Mouse (Mus musculus) mammary gland, adult 2 months (tissue): ENCODE results near the gene Lck. TPM values are rescaled to one million over a fixed set of nuclear protein-coding genes. Genes with fewer than 3 reads are reported as not detected.

Experiments used
- polyA plus RNA-seq: library from polyadenylated mRNA; depleted of rRNA; stranded (reverse); fragments of >200 nt; gene quantifications from 2 replicates; pipeline ENCODE4 v1.2.3, GENCODE M21; 2012; ENCODE audit warnings: low replicate concordance; rRNA removed

Lck gene
- 83.2 and 90.2 TPM in 2 replicates for polyA plus RNA-seq

GRCm38 (mm10) chr4:129573430-129573829 is at the start of gene Lck:
TSS of gene Lck (minus strand) at chr4:129573641.

GRCm38 (mm10) chr4:129618786-129619691 is 45.6 kb upstream of the Lck start, which contains the start of gene Iqcc:
TSS of gene Iqcc (minus strand) at chr4:129619099.

GRCm38 (mm10) chr4:129614093-129614492 is 40.7 kb upstream of the Lck start, which contains the start of gene Dcdc2b:
TSS of gene Dcdc2b (minus strand) at chr4:129614257.

GRCm38 (mm10) chr4:129600233-129601158 is 27.1 kb upstream of the Lck start, which contains the start of the genes Eif3i and Tmem234:
TSS of gene Eif3i (minus strand) at chr4:129600648.
TSS of gene Tmem234 (plus strand) at chr4:129600668.

GRCm38 (mm10) chr4:129578466-129578865 is 5.0 kb upstream of the Lck start, which contains the start of gene Fam167b:
TSS of gene Fam167b (minus strand) at chr4:129578549.

GRCm38 (mm10) chr4:129542592-129543141 is 30.8 kb downstream of the Lck start, which contains the start of gene Hdac1:
TSS of gene Hdac1 (minus strand) at chr4:129542713.

GRCm38 (mm10) chr4:129513086-129513767 is 60.2 kb downstream of the Lck start, which contains the start of gene Marcksl1:
TSS of gene Marcksl1 (plus strand) at chr4:129513581.

Other genes starting within 250 kb of the Lck start
- gene Rbbp4, start 238.3 kb downstream of the Lck start, polyA plus RNA-seq, result 18.0 and 32.5 TPM in 2 replicates
- gene Zbtb8os, start 237.9 kb downstream of the Lck start, polyA plus RNA-seq, result 8.7 and 14.4 TPM in 2 replicates
- gene Zbtb8a, start 195.5 kb downstream of the Lck start, polyA plus RNA-seq, result 12.2 and 16.3 TPM in 2 replicates
- gene Zbtb8b, start 132.8 kb downstream of the Lck start, polyA plus RNA-seq, result 0.49 and 0.75 TPM in 2 replicates
- 16.3 and 19.6 TPM in 2 replicates for gene Bsdc1, start 112.1 kb downstream of the Lck start, polyA plus RNA-seq
- not detected in 2 replicates for gene Tssk3, start 82.6 kb downstream of the Lck start, polyA plus RNA-seq
- gene Fam229a, start 82.5 kb downstream of the Lck start, polyA plus RNA-seq, result 0.80 TPM in 1 of 2 replicates, not detected in the other
- gene Marcksl1, start 60.1 kb downstream of the Lck start, polyA plus RNA-seq, result 45.2 and 71.8 TPM in 2 replicates
- 48.9 and 65.4 TPM in 2 replicates for gene Hdac1, start 30.9 kb downstream of the Lck start, polyA plus RNA-seq
- gene Fam167b, start 4.9 kb upstream of the Lck start, polyA plus RNA-seq, result 5.7 and 7.0 TPM in 2 replicates
- 207 and 300 TPM in 2 replicates for gene Eif3i, start 27.0 kb upstream of the Lck start, polyA plus RNA-seq
- 162 and 188 TPM in 2 replicates for gene Tmem234, start 27.0 kb upstream of the Lck start, polyA plus RNA-seq
- gene Dcdc2b, start 40.6 kb upstream of the Lck start, polyA plus RNA-seq, result 2.0 and 2.8 TPM in 2 replicates
- 42.1 and 57.1 TPM in 2 replicates for gene Iqcc, start 45.5 kb upstream of the Lck start, polyA plus RNA-seq
- gene Ccdc28b, start 50.3 kb upstream of the Lck start, polyA plus RNA-seq, result 20.3 and 21.3 TPM in 2 replicates
- 30.1 and 36.2 TPM in 2 replicates for gene Txlna, start 67.4 kb upstream of the Lck start, polyA plus RNA-seq
- 25.7 and 52.9 TPM in 2 replicates for gene Kpna6, start 99.1 kb upstream of the Lck start, polyA plus RNA-seq
- gene Tmem39b, start 123.2 kb upstream of the Lck start, polyA plus RNA-seq, result 33.4 and 41.8 TPM in 2 replicates
- gene Khdrbs1, start 168.7 kb upstream of the Lck start, polyA plus RNA-seq, result 15.1 and 85.6 TPM in 2 replicates
- 41.6 and 80.5 TPM in 2 replicates for gene Ptp4a2, start 237.6 kb upstream of the Lck start, polyA plus RNA-seq